Mouse (Mus musculus): Measurements from ENCODE around the gene Olfr1410. TPM values are rescaled to one million over a fixed set of nuclear protein-coding genes. Genes with fewer than 3 reads are reported as not detected.

The Olfr1410 gene
- total RNA-seq, 4 experiments from 2014 or later, result not detected

- DNase-seq (ENCODE audit: low spot score), result no peak
Measured at GRCm38 (mm10) chr1:92640393-92640792, 34.8 kb downstream of the Olfr1410 start.

GRCm38 (mm10) chr1:92641514-92642272 lies 36.1 kb downstream of the Olfr1410 start, which contains the start of gene Cops9:
Gene Cops9, minus strand, starts transcription at chr1:92641985.
- DNase-seq (ENCODE audit: low spot score), result peak; percentile 86

DNA sequence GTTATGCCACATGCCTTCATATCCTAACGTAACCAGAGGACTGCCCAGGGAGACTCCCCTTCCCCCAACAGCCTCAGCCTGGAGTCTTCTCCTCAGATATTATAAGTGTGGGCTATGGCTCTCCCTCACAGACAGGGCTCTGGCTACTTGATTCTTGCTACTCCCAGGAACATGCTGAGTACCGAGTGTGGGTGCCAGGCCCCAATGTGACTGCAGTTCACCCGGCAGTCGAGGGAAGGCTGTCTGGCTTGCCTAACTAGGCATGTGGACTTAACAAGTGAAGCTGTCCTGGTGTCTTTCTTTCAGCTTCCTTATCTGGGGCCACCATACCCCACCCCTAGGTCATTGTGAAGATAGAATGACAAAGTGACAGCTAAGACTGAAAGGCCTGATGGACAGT lies 38.1 kb downstream of the Olfr1410 start:
- no peak for DNase-seq (ENCODE audit: low spot score)

DNA sequence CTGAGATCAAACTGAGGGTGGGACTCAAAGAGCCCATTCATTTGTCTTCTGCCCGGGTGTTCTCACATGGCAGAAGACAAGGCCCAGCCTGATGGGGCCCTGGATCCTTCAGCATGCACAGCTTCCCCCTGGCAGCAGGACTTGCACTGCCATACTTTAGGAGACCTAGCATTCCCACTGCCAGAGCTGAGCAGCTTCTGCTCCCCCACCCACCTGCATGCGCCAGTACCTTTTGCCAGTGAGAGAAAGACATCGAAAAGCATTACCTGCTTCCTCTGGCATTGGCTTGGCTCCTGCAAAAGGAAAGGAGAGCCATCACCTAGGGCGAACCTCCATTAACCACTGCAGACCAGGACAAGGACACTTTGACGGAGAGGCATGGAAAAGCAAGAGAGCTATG lies 39.3 kb downstream of the Olfr1410 start:
- no peak for DNase-seq (ENCODE audit: low spot score)

DNA sequence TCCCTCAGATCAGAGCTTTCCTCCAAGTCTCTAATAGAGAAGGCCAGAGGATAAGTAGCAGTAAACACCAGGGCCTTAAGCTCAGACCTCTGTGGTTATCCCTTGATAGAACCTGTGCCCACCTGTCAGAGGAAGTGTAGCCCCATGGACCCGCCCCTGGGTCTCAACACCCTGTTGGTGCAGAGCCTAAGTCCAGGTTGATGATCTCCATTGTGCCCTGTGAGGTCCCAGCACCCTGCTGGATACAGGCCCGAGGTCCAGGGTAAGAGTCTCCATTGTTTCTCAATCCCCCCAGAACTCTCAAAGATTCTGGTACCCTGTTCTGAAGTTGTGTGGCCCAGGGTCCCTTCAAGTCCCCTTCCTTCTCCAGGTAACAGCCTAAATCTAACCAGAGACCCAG lies 40.5 kb downstream of the Olfr1410 start:
- DNase-seq (ENCODE audit: low spot score), result no peak

- DNase-seq (ENCODE audit: low spot score), result no peak
Measured at GRCm38 (mm10) chr1:92646601-92647000, 41.0 kb downstream of the Olfr1410 start.

GRCm38 (mm10) chr1:92647026-92647425 lies 41.4 kb downstream of the Olfr1410 start:
- no peak for DNase-seq (ENCODE audit: low spot score)

- DNase-seq (ENCODE audit: low spot score), result peak; percentile 52
Measured at GRCm38 (mm10) chr1:92647752-92648151, 42.2 kb downstream of the Olfr1410 start.

DNA sequence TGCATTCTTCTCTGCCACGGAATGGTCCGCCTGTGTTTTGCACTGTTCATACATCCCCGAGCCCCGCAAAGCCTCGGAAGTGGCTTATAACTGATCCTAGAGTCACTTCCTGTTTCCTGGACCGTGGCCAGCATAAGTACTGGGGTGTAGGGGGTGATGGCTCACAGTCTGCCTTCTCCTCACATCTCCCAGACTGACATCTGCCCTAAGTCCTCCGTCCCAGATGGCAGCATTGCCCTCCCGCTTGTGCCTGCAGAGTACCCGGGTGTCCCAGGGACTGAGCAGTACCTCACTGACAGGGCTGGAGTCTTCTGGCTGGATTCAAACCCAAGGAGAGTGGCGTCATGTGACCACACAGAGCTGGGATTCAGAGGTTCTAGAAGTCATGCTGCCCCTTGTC lies 42.6 kb downstream of the Olfr1410 start:
- DNase-seq (ENCODE audit: low spot score), result no peak

GRCm38 (mm10) chr1:92648673-92649072 lies 43.1 kb downstream of the Olfr1410 start, which contains the start of gene Otos:
Gene Otos, minus strand, starts transcription at chr1:92648841.
- DNase-seq (ENCODE audit: low spot score), result peak; percentile 55

DNA sequence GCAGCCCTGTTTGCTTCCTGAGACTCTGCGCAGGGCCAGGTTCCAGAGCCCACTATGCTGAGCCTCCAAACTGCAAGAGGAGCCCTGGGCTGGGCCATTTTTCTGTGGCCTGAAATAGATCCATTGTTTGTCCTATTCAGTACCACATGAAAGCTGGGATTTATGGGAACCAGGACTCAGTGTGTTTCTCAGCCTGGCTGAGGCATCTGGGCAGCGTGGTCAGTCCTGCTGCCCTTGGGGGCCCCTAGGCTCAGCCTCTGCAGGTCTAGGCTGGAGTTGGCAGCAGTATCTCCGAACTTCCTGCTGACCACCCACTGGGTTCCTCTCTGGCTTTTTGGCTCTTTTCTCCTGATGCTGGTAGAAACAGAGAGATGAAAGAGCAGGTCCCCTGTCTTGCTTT lies 45.9 kb downstream of the Olfr1410 start:
- DNase-seq (ENCODE audit: low spot score), result no peak

DNA sequence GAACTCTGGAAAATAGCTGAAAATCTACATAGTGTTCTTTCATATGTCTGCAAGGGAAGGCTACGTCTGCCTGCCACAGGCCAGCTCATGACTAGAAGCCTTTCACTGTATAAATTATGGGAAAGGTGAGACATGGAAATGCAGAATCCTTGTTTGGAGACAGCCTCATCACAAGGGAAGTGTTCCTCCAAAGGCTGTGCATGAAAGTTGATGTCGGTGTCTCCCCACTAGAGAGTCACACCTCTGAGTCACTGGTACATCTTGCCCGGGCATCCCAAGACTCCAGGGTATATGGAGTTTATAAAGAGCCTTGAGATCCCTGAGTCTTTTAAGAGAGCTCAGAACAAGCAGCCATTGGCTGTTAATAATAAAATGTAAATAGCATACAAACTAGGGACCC lies 47.6 kb downstream of the Olfr1410 start:
- no peak for DNase-seq (ENCODE audit: low spot score)

- no peak for DNase-seq (ENCODE audit: low spot score)
Measured at GRCm38 (mm10) chr1:92654676-92655075, 49.1 kb downstream of the Olfr1410 start.

GRCm38 (mm10) chr1:92657025-92657820 lies 51.6 kb downstream of the Olfr1410 start:
- DNase-seq (ENCODE audit: low spot score), result no peak

- no peak for DNase-seq (ENCODE audit: low spot score)
Measured at GRCm38 (mm10) chr1:92659392-92659791, 53.8 kb downstream of the Olfr1410 start.

Other genes with a start within 250 kb of the Olfr1410 start
- 1,000 to 10,000 TPM in 2 of 4 experiments, 100 to 1,000 TPM in 2; 926 to 1,166 (median 1,047) TPM for gene Ndufa10, start 131.9 kb upstream of the Olfr1410 start, total RNA-seq (2022)
- not detected for gene Olfr1416, start 120.7 kb upstream of the Olfr1410 start, total RNA-seq (2022)
- gene Olfr1415, start 109.7 kb upstream of the Olfr1410 start, total RNA-seq (2022), result not detected
- not detected for gene Olfr1414, start 87.1 kb upstream of the Olfr1410 start, total RNA-seq (2022)
- not detected for gene Olfr1413, start 34.5 kb upstream of the Olfr1410 start, total RNA-seq (2022)
- gene Olfr1412, start 20.0 kb upstream of the Olfr1410 start, total RNA-seq (2022), result not detected
- not detected for gene Olfr1411, start 11.4 kb upstream of the Olfr1410 start, total RNA-seq (2022)
- gene Olfr12, start 12.0 kb downstream of the Olfr1410 start, total RNA-seq (2022), result not detected
- gene Cops9, start 36.2 kb downstream of the Olfr1410 start, total RNA-seq (2022), result 100 to 1,000 TPM; 218 to 255 (median 237) TPM
- gene Otos, start 43.1 kb downstream of the Olfr1410 start, total RNA-seq (2022), result not detected
- 100 to 1,000 TPM; 481 to 555 (median 528) TPM for gene Gpc1, start 225.9 kb downstream of the Olfr1410 start, total RNA-seq (2022)

Measured in heart, adult 8-10 months (tissue).